Mouse (Mus musculus) 3134 (cell line): Measurements from ENCODE around the gene Ccl9.
A peak's percentile ranks its signal among the peaks of the same experiment; 100 is the strongest.

Experiments
- DNase-seq: peaks from one replicate; pipeline ENCODE4 v3.0.0-alpha.2; 2011; ENCODE audit warnings: low spot score; ENCODE audit not compliant: insufficient read length; ENCODE audit errors: extremely low read depth

Ccl9 gene

GRCm38 (mm10) chr11:83578186-83578760 lies at the start of gene Ccl9:
Gene Ccl9, minus strand, starts transcription at chr11:83578636.
- DNase-seq, result no peak

- no peak for DNase-seq
Measured at GRCm38 (mm10) chr11:83623586-83623985, 45.1 kb upstream of the Ccl9 start.

GRCm38 (mm10) chr11:83619037-83619436 lies 40.6 kb upstream of the Ccl9 start:
- no peak for DNase-seq

- DNase-seq, result no peak
Measured at GRCm38 (mm10) chr11:83618238-83618637, 39.8 kb upstream of the Ccl9 start.

- no peak for DNase-seq
Measured at GRCm38 (mm10) chr11:83616586-83616985, 38.1 kb upstream of the Ccl9 start.

GRCm38 (mm10) chr11:83610900-83611299 lies 32.5 kb upstream of the Ccl9 start:
- no peak for DNase-seq

GRCm38 (mm10) chr11:83606396-83606795 lies 28.0 kb upstream of the Ccl9 start:
- peak; percentile 52 for DNase-seq

- no peak for DNase-seq
Measured at GRCm38 (mm10) chr11:83605535-83605934, 27.1 kb upstream of the Ccl9 start.

GRCm38 (mm10) chr11:83604698-83605097 lies 26.3 kb upstream of the Ccl9 start:
- DNase-seq, result no peak

GRCm38 (mm10) chr11:83603399-83603798 lies 25.0 kb upstream of the Ccl9 start:
- no peak for DNase-seq

- no peak for DNase-seq
Measured at GRCm38 (mm10) chr11:83600576-83600975, 22.1 kb upstream of the Ccl9 start.

GRCm38 (mm10) chr11:83598991-83599390 lies 20.6 kb upstream of the Ccl9 start:
- DNase-seq, result no peak

GRCm38 (mm10) chr11:83598207-83598837 lies 19.9 kb upstream of the Ccl9 start:
- no peak for DNase-seq

GRCm38 (mm10) chr11:83597796-83598195 lies 19.4 kb upstream of the Ccl9 start:
- no peak for DNase-seq

GRCm38 (mm10) chr11:83595669-83596455 lies 17.4 kb upstream of the Ccl9 start:
- no peak for DNase-seq

GRCm38 (mm10) chr11:83593453-83593852 lies 15.0 kb upstream of the Ccl9 start:
- DNase-seq, result no peak

- DNase-seq, result no peak
Measured at GRCm38 (mm10) chr11:83592853-83593252, 14.4 kb upstream of the Ccl9 start, which contains the start of gene Ccl6. Gene Ccl6, minus strand, starts transcription at chr11:83593087.

GRCm38 (mm10) chr11:83584232-83584631 lies 5.8 kb upstream of the Ccl9 start:
- DNase-seq, result no peak

- DNase-seq, result no peak
Measured at GRCm38 (mm10) chr11:83583450-83583754, 5.0 kb upstream of the Ccl9 start.

GRCm38 (mm10) chr11:83582626-83583449 lies 4.4 kb upstream of the Ccl9 start:
- no peak for DNase-seq
